Mouse (Mus musculus) kidney, adult 9 months (tissue): ENCODE measurements around the gene Spats2l.
A peak's percentile ranks its signal among the peaks of the same experiment; 100 is the strongest.

Experiments
- DNase-seq: peaks from one replicate; pipeline ENCODE4 v3.0.0; 2022

Gene Spats2l

GRCm38 (mm10) chr1:57991277-57991676, 217.3 kb downstream of the Spats2l start:
- no peak for DNase-seq

- peak; percentile 91 for DNase-seq
Observed at GRCm38 (mm10) chr1:57995432-57996132, 221.6 kb downstream of the Spats2l start, which contains the start of gene Sgo2a. TSS of gene Sgo2a (plus strand) at chr1:57995971.

GRCm38 (mm10) chr1:57996133-57996615, 222.2 kb downstream of the Spats2l start:
- no peak for DNase-seq
